Mouse (Mus musculus): ENCODE measurements around the gene Fsd1. TPM values are rescaled to one million over a fixed set of nuclear protein-coding genes. Genes with fewer than 3 reads are reported as not detected.

Fsd1 gene
- total and polyA plus RNA-seq, 3 experiments, result 0.35 to 0.61 (median 0.50) TPM

- Histone ChIP-seq H3K4me1 (ENCODE audit: control insufficient read depth, insufficient read depth, low read length) (peaks cover 6% of the 10 kb centered on the region), H3K36me3 (ENCODE audit: control insufficient read depth, insufficient read depth, low read length) (no peaks in the 10 kb centered on the region), H3K79me2 (replicated peaks; ENCODE audit: control insufficient read depth, insufficient read depth, low read length) (peaks cover 6% of the 10 kb centered on the region), H3K27me3 (ENCODE audit: control insufficient read depth, insufficient read depth, low read length) (no peaks in the 10 kb centered on the region), H3K27ac (peak within 1 kb of the TSS; percentile 95), H3K4me3 (peak within 1 kb of the TSS; percentile 94), H3K9ac (ENCODE audit: low read depth, low read length) (peak within 1 kb of the TSS; percentile 99)
- DNase-seq, result peak; percentile 99
- TF ChIP-seq EP300 (IDR thresholded peaks at IDR 0.05; ENCODE audit: insufficient read depth, low read depth, low read length), result peak; percentile 98
- TF ChIP-seq CTCF (IDR thresholded peaks at IDR 0.05), result no peak; the same call in 1 of the 2 replicates
- peak; percentile 77 for TF ChIP-seq POLR2A (IDR thresholded peaks at IDR 0.05; ENCODE audit: insufficient read depth, low read depth, low read length)
- WGBS, result under 1% methylated on average over 74 of the region's 74 CpGs
- intact Hi-C loops (cut with DNase I), result loop anchor here (2.0 to 10.0 kb wide), 3 partner anchors 26 to 578 kb away; partner anchors contain the start of genes Rpl36 and Yju2
These were observed 50.0 kb downstream of the Fsd1 start, which contains the start of gene Sh3gl1 for GRCm38 (mm10) chr17:56036176-56036900. Gene Sh3gl1, minus strand, starts transcription at chr17:56036635.

DNA sequence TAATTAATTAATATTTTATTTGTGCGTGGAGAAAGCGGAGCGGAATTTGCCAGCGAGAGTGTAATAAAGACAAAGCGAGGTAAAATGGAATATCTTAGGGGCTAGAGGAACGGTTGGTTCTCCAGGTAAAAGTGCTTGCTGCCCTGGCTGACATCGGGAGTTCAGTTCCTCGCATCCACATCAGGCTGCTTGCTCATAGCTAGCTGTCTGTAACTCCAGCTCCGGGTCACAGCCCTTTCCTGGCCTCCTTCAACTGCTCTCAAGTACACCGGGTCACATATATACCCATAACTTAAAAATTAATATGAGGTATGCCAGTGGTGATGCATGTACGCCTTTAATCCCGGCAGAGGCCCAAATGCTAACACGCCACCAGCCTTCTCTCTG lies 50.6 kb downstream of the Fsd1 start:
- peaks cover 4% of the 10 kb centered on the region for H3K4me1 ChIP-seq (ENCODE audit: control insufficient read depth, insufficient read depth, low read length)
- peak overlapping the region; percentile 32; the same call in 1 of the 2 replicates for H3K4me3 ChIP-seq
- H3K27me3 ChIP-seq (ENCODE audit: control insufficient read depth, insufficient read depth, low read length), result no peaks in the 10 kb centered on the region
- intact Hi-C loops (cut with DNase I), result loop anchor here (2.0 to 10.0 kb wide), 3 partner anchors 26 to 578 kb away; partner anchors contain the start of genes Rpl36 and Yju2
- WGBS, result 33% methylated on average over 13 of the region's 13 CpGs
- H3K27ac ChIP-seq, result peak overlapping the region; percentile 69
- peak overlapping the region; percentile 47 for H3K9ac ChIP-seq (ENCODE audit: low read depth, low read length)
- DNase-seq, result no peak
- no peak for TF ChIP-seq POLR2A (IDR thresholded peaks at IDR 0.05; ENCODE audit: insufficient read depth, low read depth, low read length)
- no peak for TF ChIP-seq CTCF (IDR thresholded peaks at IDR 0.05)
- no peak for TF ChIP-seq EP300 (IDR thresholded peaks at IDR 0.05; ENCODE audit: insufficient read depth, low read depth, low read length)
- H3K79me2 ChIP-seq (replicated peaks; ENCODE audit: control insufficient read depth, insufficient read depth, low read length), result peaks cover 6% of the 10 kb centered on the region
- H3K36me3 ChIP-seq (ENCODE audit: control insufficient read depth, insufficient read depth, low read length), result no peaks in the 10 kb centered on the region

- H3K9ac ChIP-seq (ENCODE audit: low read depth, low read length), result no peak overlapping the region
- intact Hi-C loops (cut with DNase I), result loop anchor here (2.0 to 10.0 kb wide), 3 partner anchors 36 to 576 kb away; partner anchors contain the start of genes Rpl36, Ubxn6 and Yju2
- WGBS, result 56% methylated on average over 8 of the region's 8 CpGs
- H3K36me3 ChIP-seq (ENCODE audit: control insufficient read depth, insufficient read depth, low read length), result no peaks in the 10 kb centered on the region
- peaks cover 4% of the 10 kb centered on the region for H3K79me2 ChIP-seq (replicated peaks; ENCODE audit: control insufficient read depth, insufficient read depth, low read length)
- no peaks in the 10 kb centered on the region; the same call in none of the 2 replicates for H3K4me1 ChIP-seq (ENCODE audit: control insufficient read depth, insufficient read depth, low read length)
- no peak for TF ChIP-seq POLR2A (IDR thresholded peaks at IDR 0.05; ENCODE audit: insufficient read depth, low read depth, low read length)
- TF ChIP-seq CTCF (IDR thresholded peaks at IDR 0.05), result no peak
- TF ChIP-seq EP300 (IDR thresholded peaks at IDR 0.05; ENCODE audit: insufficient read depth, low read depth, low read length), result no peak
- no peak for DNase-seq
- H3K27me3 ChIP-seq (ENCODE audit: control insufficient read depth, insufficient read depth, low read length), result no peaks in the 10 kb centered on the region
- no peak overlapping the region for H3K4me3 ChIP-seq
- H3K27ac ChIP-seq, result no peak overlapping the region
These were observed 52.4 kb downstream of the Fsd1 start for GRCm38 (mm10) chr17:56038583-56039261.

GRCm38 (mm10) chr17:56039345-56039744 lies 53.0 kb downstream of the Fsd1 start:
- no peak overlapping the region for H3K9ac ChIP-seq (ENCODE audit: low read depth, low read length)
- intact Hi-C loops (cut with DNase I), result loop anchor here (2.0 to 10.0 kb wide), 3 partner anchors 35 to 575 kb away; partner anchors contain the start of genes Rpl36, Ubxn6 and Yju2
- no peak overlapping the region for H3K27ac ChIP-seq
- H3K27me3 ChIP-seq (ENCODE audit: control insufficient read depth, insufficient read depth, low read length), result no peaks in the 10 kb centered on the region
- peak overlapping the region; percentile 72 for H3K4me3 ChIP-seq
- no peak for DNase-seq
- no peaks in the 10 kb centered on the region; the same call in none of the 2 replicates for H3K4me1 ChIP-seq (ENCODE audit: control insufficient read depth, insufficient read depth, low read length)
- peaks cover 4% of the 10 kb centered on the region for H3K79me2 ChIP-seq (replicated peaks; ENCODE audit: control insufficient read depth, insufficient read depth, low read length)
- 75% methylated on average over 4 of the region's 4 CpGs for WGBS
- no peaks in the 10 kb centered on the region for H3K36me3 ChIP-seq (ENCODE audit: control insufficient read depth, insufficient read depth, low read length)
- TF ChIP-seq CTCF (IDR thresholded peaks at IDR 0.05), result no peak
- no peak for TF ChIP-seq POLR2A (IDR thresholded peaks at IDR 0.05; ENCODE audit: insufficient read depth, low read depth, low read length)
- TF ChIP-seq EP300 (IDR thresholded peaks at IDR 0.05; ENCODE audit: insufficient read depth, low read depth, low read length), result no peak

DNA sequence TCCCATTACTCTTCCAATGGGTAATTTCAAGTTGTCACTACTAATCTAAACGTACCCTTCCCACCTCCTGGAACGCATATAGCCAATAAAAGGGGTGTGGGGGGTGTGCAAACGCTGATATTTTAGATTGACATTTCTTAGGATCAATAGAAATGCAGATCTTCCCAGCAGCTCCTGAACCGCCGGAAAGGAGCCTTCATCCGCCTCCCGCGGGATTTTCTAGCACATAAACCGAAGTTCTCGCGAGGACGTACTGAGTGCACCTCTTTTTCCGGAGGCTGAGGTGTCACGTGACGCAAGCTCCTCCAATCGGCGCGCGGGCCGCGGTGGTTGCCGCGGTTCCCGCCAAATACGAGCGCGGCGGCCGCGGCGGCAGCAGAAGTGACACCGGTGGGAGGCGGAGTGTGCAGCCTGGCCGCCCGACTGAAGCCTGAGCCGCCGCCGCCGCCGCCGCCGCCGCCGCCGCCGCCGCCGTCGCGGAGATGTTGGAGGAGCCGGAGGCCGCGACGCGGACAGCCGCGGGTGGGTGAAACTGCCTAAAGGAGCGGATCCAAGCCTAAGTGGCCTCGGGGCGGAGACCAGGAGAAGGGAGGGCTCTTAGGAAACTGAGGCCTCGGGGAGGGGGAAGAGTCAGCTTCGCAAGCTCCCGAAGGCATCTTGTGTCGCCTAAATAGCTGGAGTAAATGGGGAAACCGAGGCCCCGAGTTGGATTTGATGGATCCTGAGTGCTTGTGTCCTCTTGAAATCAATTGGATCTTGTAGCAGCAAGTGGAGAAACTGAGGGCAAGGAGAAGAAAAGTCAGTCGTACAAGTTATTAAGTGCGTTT lies 53.9 kb downstream of the Fsd1 start, which contains the start of gene Chaf1a:
Gene Chaf1a (plus strand): TSS at position 410 of the 827 bp plus-strand sequence.
- Histone ChIP-seq H3K27ac (peak within 1 kb of the TSS; percentile 69), H3K4me1 (ENCODE audit: control insufficient read depth, insufficient read depth, low read length) (no peaks in the 10 kb centered on the region; the same call in 1 of the 2 replicates), H3K79me2 (replicated peaks; ENCODE audit: control insufficient read depth, insufficient read depth, low read length) (peaks cover 3% of the 10 kb centered on the region), H3K36me3 (ENCODE audit: control insufficient read depth, insufficient read depth, low read length) (no peaks in the 10 kb centered on the region), H3K9ac (ENCODE audit: low read depth, low read length) (peak within 1 kb of the TSS; percentile 88), H3K4me3 (peak within 1 kb of the TSS; percentile 72), H3K27me3 (ENCODE audit: control insufficient read depth, insufficient read depth, low read length) (no peaks in the 10 kb centered on the region)
- TF ChIP-seq POLR2A (IDR thresholded peaks at IDR 0.05; ENCODE audit: insufficient read depth, low read depth, low read length) (peak; percentile 75), CTCF (IDR thresholded peaks at IDR 0.05) (0 out of 2 replicates have a peak, but pooled peaks have one; percentile 7), EP300 (IDR thresholded peaks at IDR 0.05; ENCODE audit: insufficient read depth, low read depth, low read length) (no peak)
- peak; percentile 94 to 98 for DNase-seq
- intact Hi-C loops (cut with DNase I), result no loop called here
- under 1% methylated on average over 68 of the region's 68 CpGs for WGBS

Data from heart, adult 2 months (tissue).